Mouse (Mus musculus) embryo, embryonic 11.5 days (tissue): ENCODE data around the gene Slc35b2.

ENCODE experiments used
- DNase-seq: peaks from one replicate; pipeline ENCODE4 v3.0.0-alpha.2; 2012; ENCODE audit warnings: low read depth, low spot score

Gene Slc35b2

GRCm38 (mm10) chr17:45563655-45564530 is at the start of gene Slc35b2:
Gene Slc35b2 (plus strand): TSS chr17:45563874.
- DNase-seq = peak; percentile 85

GRCm38 (mm10) chr17:45515204-45515726 is 48.4 kb upstream of the Slc35b2 start:
- DNase-seq = no peak

GRCm38 (mm10) chr17:45515806-45516205 is 47.9 kb upstream of the Slc35b2 start:
- DNase-seq = no peak

GRCm38 (mm10) chr17:45516488-45516887 is 47.2 kb upstream of the Slc35b2 start:
- peak; percentile 53 for DNase-seq

- no peak for DNase-seq
Observed at GRCm38 (mm10) chr17:45517135-45517534, 46.5 kb upstream of the Slc35b2 start.

- no peak for DNase-seq
Observed at GRCm38 (mm10) chr17:45517549-45518215, 46.0 kb upstream of the Slc35b2 start.

GRCm38 (mm10) chr17:45518766-45519475 is 44.8 kb upstream of the Slc35b2 start:
- DNase-seq = no peak

- DNase-seq = no peak
Observed at GRCm38 (mm10) chr17:45520136-45520535, 43.5 kb upstream of the Slc35b2 start.

GRCm38 (mm10) chr17:45523263-45523662 is 40.4 kb upstream of the Slc35b2 start, which contains the start of gene Tcte1:
Gene Tcte1 (plus strand): TSS chr17:45523434.
- peak; percentile 50 for DNase-seq

- DNase-seq = no peak
Observed at GRCm38 (mm10) chr17:45524961-45525360, 38.7 kb upstream of the Slc35b2 start.

GRCm38 (mm10) chr17:45526571-45526970 is 37.1 kb upstream of the Slc35b2 start:
- no peak for DNase-seq

GRCm38 (mm10) chr17:45530346-45530782 is 33.3 kb upstream of the Slc35b2 start:
- DNase-seq = no peak

GRCm38 (mm10) chr17:45532896-45533295 is 30.8 kb upstream of the Slc35b2 start:
- DNase-seq = no peak

GRCm38 (mm10) chr17:45536264-45536663 is 27.4 kb upstream of the Slc35b2 start:
- DNase-seq = no peak

GRCm38 (mm10) chr17:45538394-45538793 is 25.3 kb upstream of the Slc35b2 start:
- no peak for DNase-seq

GRCm38 (mm10) chr17:45539664-45540063 is 24.0 kb upstream of the Slc35b2 start:
- DNase-seq = no peak

GRCm38 (mm10) chr17:45542129-45542528 is 21.5 kb upstream of the Slc35b2 start:
- DNase-seq = no peak

GRCm38 (mm10) chr17:45542705-45543104 is 21.0 kb upstream of the Slc35b2 start:
- DNase-seq = no peak

- DNase-seq = no peak
Observed at GRCm38 (mm10) chr17:45543115-45543514, 20.6 kb upstream of the Slc35b2 start.

GRCm38 (mm10) chr17:45544001-45544872 is 19.4 kb upstream of the Slc35b2 start:
- DNase-seq = no peak

GRCm38 (mm10) chr17:45544873-45545277 is 18.8 kb upstream of the Slc35b2 start:
- no peak for DNase-seq
